7 mouse cellular contexts compared by ENCODE assay signal in genomic region chr10:23076691-23077385, GRCm38 (mm10).
A peak's percentile ranks its signal among the peaks of the same experiment; 100 is the strongest.
DNase-seq lines count a peak whose midpoint lies in the region; ATAC-seq lines count a peak whose summit lies in the region.

No protein-coding gene starts in this region.

- H3K4me2 ChIP-seq in neural tube, embryonic 11.5 days (ENCODE audit: low read depth), result peak overlapping the region; percentile 33
- H3K4me2 ChIP-seq in forebrain, embryonic 16.5 days (ENCODE audit: low read length), result 0 out of 2 replicates have a peak overlapping the region, but pooled peaks have one; percentile 9
- peak overlapping the region; percentile 46 for H3K4me2 ChIP-seq in kidney, embryonic 14.5 days (replicated peaks; ENCODE audit: low read depth, low read length)

- 0 out of 2 replicates have a peak, but pooled peaks have one; percentile 42 for ATAC-seq in neural tube, embryonic 11.5 days (ENCODE audit: insufficient read depth, low FRiP score, low TSS enrichment)
- ATAC-seq in forebrain, embryonic 16.5 days, result no peak
- peak; percentile 63 for ATAC-seq in kidney, embryonic 14.5 days (ENCODE audit: low FRiP score, low TSS enrichment)

- no peaks in the 10 kb centered on the region for H3K9me3 ChIP-seq in neural tube, embryonic 11.5 days (ENCODE audit: control insufficient read depth, low read length)
- H3K9me3 ChIP-seq in forebrain, embryonic 16.5 days (ENCODE audit: control insufficient read depth, low read length), result no peaks in the 10 kb centered on the region
- H3K9me3 ChIP-seq in kidney, embryonic 14.5 days (ENCODE audit: control insufficient read depth, low read length), result no peaks in the 10 kb centered on the region

- WGBS in neural tube, embryonic 11.5 days, result 53% methylated on average over 21 of the region's 21 CpGs
- WGBS in forebrain, embryonic 16.5 days, result 67% methylated on average over 21 of the region's 21 CpGs
- 26% methylated on average over 21 of the region's 21 CpGs for WGBS in kidney, embryonic 14.5 days

- H3K36me3 ChIP-seq in neural tube, embryonic 11.5 days (ENCODE audit: control insufficient read depth, insufficient read depth, low read length), result no peaks in the 10 kb centered on the region
- no peaks in the 10 kb centered on the region for H3K36me3 ChIP-seq in forebrain, embryonic 16.5 days (ENCODE audit: control insufficient read depth, insufficient read depth)
- no peaks in the 10 kb centered on the region for H3K36me3 ChIP-seq in kidney, embryonic 14.5 days (ENCODE audit: control insufficient read depth, insufficient read depth, low read length)

- no peaks in the 10 kb centered on the region for H3K27me3 ChIP-seq in neural tube, embryonic 11.5 days (ENCODE audit: control insufficient read depth, insufficient read depth, low read length)
- no peaks in the 10 kb centered on the region for H3K27me3 ChIP-seq in forebrain, embryonic 16.5 days (replicated peaks; ENCODE audit: control insufficient read depth, insufficient read depth, low read length)
- H3K27me3 ChIP-seq in kidney, embryonic 14.5 days (ENCODE audit: control insufficient read depth, insufficient read depth, low read length), result no peaks in the 10 kb centered on the region

- H3K4me1 ChIP-seq in neural tube, embryonic 11.5 days (ENCODE audit: control insufficient read depth, insufficient read depth, low read length), result no peaks in the 10 kb centered on the region
- no peaks in the 10 kb centered on the region for H3K4me1 ChIP-seq in forebrain, embryonic 16.5 days (replicated peaks; ENCODE audit: control insufficient read depth, insufficient read depth, low read length)
- H3K4me1 ChIP-seq in kidney, embryonic 14.5 days (ENCODE audit: control insufficient read depth, insufficient read depth, low read length), result no peaks in the 10 kb centered on the region

- no peak overlapping the region for H3K27ac ChIP-seq in neural tube, embryonic 11.5 days (ENCODE audit: low read depth, low read length)
- no peak overlapping the region for H3K27ac ChIP-seq in forebrain, embryonic 16.5 days (ENCODE audit: low read length)
- peak overlapping the region; percentile 43; the same call in 1 of the 2 replicates for H3K27ac ChIP-seq in kidney, embryonic 14.5 days (ENCODE audit: low read depth, low read length)

- H3K9ac ChIP-seq in neural tube, embryonic 11.5 days (ENCODE audit: low read length), result peak overlapping the region; percentile 31
- H3K9ac ChIP-seq in forebrain, embryonic 16.5 days (replicated peaks; ENCODE audit: low read depth, low read length), result no peak overlapping the region
- peak overlapping the region; percentile 55; the same call in 1 of the 2 replicates for H3K9ac ChIP-seq in kidney, embryonic 14.5 days (ENCODE audit: low read depth, low read length)

- 0 out of 2 replicates have a peak overlapping the region, but pooled peaks have one; percentile 10 for H3K4me3 ChIP-seq in neural tube, embryonic 11.5 days (ENCODE audit: low read depth, low read length)
- no peak overlapping the region; the same call in 1 of the 2 replicates for H3K4me3 ChIP-seq in forebrain, embryonic 16.5 days (replicated peaks; ENCODE audit: low read length)
- peak overlapping the region; percentile 16; the same call in 1 of the 2 replicates for H3K4me3 ChIP-seq in kidney, embryonic 14.5 days (ENCODE audit: low read length)

- no peak for DNase-seq in neural tube, embryonic 11.5 days (ENCODE audit: low spot score)
- DNase-seq in neural tube, embryonic 10.5 days (ENCODE audit: extremely low spot score, low spot score), result no peak
- peak; percentile 35 for DNase-seq in lung, postnatal 36 days
- DNase-seq in yolk sac, embryonic 10.5 days (ENCODE audit: low spot score), result peak; percentile 39
- DNase-seq in layer of hippocampus, postnatal 36 days, result no peak

Comparison
In these comparisons a context has a peak if more than half of its experiments do, and no peak if none do; other contexts are left out.
1. DNase-seq: peak in lung, postnatal 36 days (single experiment) and yolk sac, embryonic 10.5 days (single experiment); none in neural tube, embryonic 11.5 days (single experiment), neural tube, embryonic 10.5 days (single experiment) and layer of hippocampus, postnatal 36 days (0 of 2).
2. Peak in every context shown above with its lines, with median percentiles within 50 percentile points of each other: H3K4me2 ChIP-seq.